Mouse (Mus musculus): ENCODE measurements around the gene Pkdcc. TPM values are rescaled to one million over a fixed set of nuclear protein-coding genes. Genes with fewer than 3 reads are reported as not detected.

The Pkdcc gene
- polyA plus RNA-seq, 1 experiment from 2014 or later = 31.6 TPM

GRCm38 (mm10) chr17:83236202-83236601 lies 21.1 kb downstream of the Pkdcc start:
- 67% methylated on average over 8 of the region's 8 CpGs for WGBS
- Histone ChIP-seq H3K4me3 (ENCODE audit: low read length) (no peak overlapping the region), H3K36me3 (ENCODE audit: insufficient read depth, low read length) (no peaks in the 10 kb centered on the region), H3K9me3 (ENCODE audit: low read length) (no peaks in the 10 kb centered on the region), H3K27me3 (ENCODE audit: insufficient read depth, low read length) (no peaks in the 10 kb centered on the region), H3K9ac (replicated peaks; ENCODE audit: low read length) (no peak overlapping the region), H3K27ac (ENCODE audit: low read length) (no peak overlapping the region), H3K4me2 (replicated peaks; ENCODE audit: low read depth, low read length) (no peak overlapping the region), H3K4me1 (ENCODE audit: insufficient read depth, low read length) (peaks cover 14% of the 10 kb centered on the region)
- no peak for ATAC-seq (ENCODE audit: low FRiP score, low TSS enrichment)

GRCm38 (mm10) chr17:83238123-83239058 lies 23.3 kb downstream of the Pkdcc start:
- no peak overlapping the region for H3K9ac ChIP-seq (replicated peaks; ENCODE audit: low read length)
- H3K4me3 ChIP-seq (ENCODE audit: low read length) = no peak overlapping the region
- H3K36me3 ChIP-seq (ENCODE audit: insufficient read depth, low read length) = no peaks in the 10 kb centered on the region
- no peaks in the 10 kb centered on the region for H3K27me3 ChIP-seq (ENCODE audit: insufficient read depth, low read length)
- ATAC-seq (ENCODE audit: low FRiP score, low TSS enrichment) = peak; percentile 66
- no peak overlapping the region for H3K27ac ChIP-seq (ENCODE audit: low read length)
- H3K4me2 ChIP-seq (replicated peaks; ENCODE audit: low read depth, low read length) = no peak overlapping the region
- 60% methylated on average over 16 of the region's 16 CpGs for WGBS
- peaks cover 14% of the 10 kb centered on the region for H3K4me1 ChIP-seq (ENCODE audit: insufficient read depth, low read length)
- no peaks in the 10 kb centered on the region for H3K9me3 ChIP-seq (ENCODE audit: low read length)

GRCm38 (mm10) chr17:83244502-83244901 lies 29.4 kb downstream of the Pkdcc start:
- H3K9me3 ChIP-seq (ENCODE audit: low read length) = no peaks in the 10 kb centered on the region
- peaks cover 13% of the 10 kb centered on the region; the same call in 1 of the 2 replicates for H3K4me1 ChIP-seq (ENCODE audit: insufficient read depth, low read length)
- WGBS = 78% methylated on average over 1 of the region's 1 CpGs
- H3K9ac ChIP-seq (replicated peaks; ENCODE audit: low read length) = no peak overlapping the region
- no peak overlapping the region for H3K4me2 ChIP-seq (replicated peaks; ENCODE audit: low read depth, low read length)
- H3K36me3 ChIP-seq (ENCODE audit: insufficient read depth, low read length) = no peaks in the 10 kb centered on the region
- no peak overlapping the region for H3K27ac ChIP-seq (ENCODE audit: low read length)
- no peak overlapping the region for H3K4me3 ChIP-seq (ENCODE audit: low read length)
- H3K27me3 ChIP-seq (ENCODE audit: insufficient read depth, low read length) = no peaks in the 10 kb centered on the region
- ATAC-seq (ENCODE audit: low FRiP score, low TSS enrichment) = no peak

- H3K4me2 ChIP-seq (replicated peaks; ENCODE audit: low read depth, low read length) = no peak overlapping the region
- no peaks in the 10 kb centered on the region for H3K27me3 ChIP-seq (ENCODE audit: insufficient read depth, low read length)
- no peaks in the 10 kb centered on the region for H3K9me3 ChIP-seq (ENCODE audit: low read length)
- H3K36me3 ChIP-seq (ENCODE audit: insufficient read depth, low read length) = no peaks in the 10 kb centered on the region
- 66% methylated on average over 3 of the region's 3 CpGs for WGBS
- H3K4me3 ChIP-seq (ENCODE audit: low read length) = no peak overlapping the region
- no peak overlapping the region for H3K27ac ChIP-seq (ENCODE audit: low read length)
- no peak overlapping the region for H3K9ac ChIP-seq (replicated peaks; ENCODE audit: low read length)
- peaks cover 15% of the 10 kb centered on the region for H3K4me1 ChIP-seq (ENCODE audit: insufficient read depth, low read length)
- ATAC-seq (ENCODE audit: low FRiP score, low TSS enrichment) = no peak
These were observed 30.4 kb downstream of the Pkdcc start for GRCm38 (mm10) chr17:83245460-83245859.

- H3K27me3 ChIP-seq (ENCODE audit: insufficient read depth, low read length) = no peaks in the 10 kb centered on the region
- 33% methylated on average over 7 of the region's 7 CpGs for WGBS
- H3K27ac ChIP-seq (ENCODE audit: low read length) = no peak overlapping the region
- H3K9ac ChIP-seq (replicated peaks; ENCODE audit: low read length) = no peak overlapping the region
- H3K4me2 ChIP-seq (replicated peaks; ENCODE audit: low read depth, low read length) = no peak overlapping the region
- no peak for ATAC-seq (ENCODE audit: low FRiP score, low TSS enrichment)
- no peak overlapping the region for H3K4me3 ChIP-seq (ENCODE audit: low read length)
- H3K4me1 ChIP-seq (ENCODE audit: insufficient read depth, low read length) = peaks cover 21% of the 10 kb centered on the region
- H3K36me3 ChIP-seq (ENCODE audit: insufficient read depth, low read length) = no peaks in the 10 kb centered on the region
- H3K9me3 ChIP-seq (ENCODE audit: low read length) = no peaks in the 10 kb centered on the region
These were observed 31.0 kb downstream of the Pkdcc start for GRCm38 (mm10) chr17:83246090-83246489.

GRCm38 (mm10) chr17:83247176-83247575 lies 32.1 kb downstream of the Pkdcc start:
- Histone ChIP-seq H3K9me3 (ENCODE audit: low read length) (no peaks in the 10 kb centered on the region), H3K9ac (replicated peaks; ENCODE audit: low read length) (no peak overlapping the region), H3K27ac (ENCODE audit: low read length) (no peak overlapping the region), H3K27me3 (ENCODE audit: insufficient read depth, low read length) (no peaks in the 10 kb centered on the region), H3K4me3 (ENCODE audit: low read length) (no peak overlapping the region), H3K36me3 (ENCODE audit: insufficient read depth, low read length) (no peaks in the 10 kb centered on the region), H3K4me2 (replicated peaks; ENCODE audit: low read depth, low read length) (no peak overlapping the region), H3K4me1 (ENCODE audit: insufficient read depth, low read length) (peaks cover 28% of the 10 kb centered on the region)
- 42% methylated on average over 4 of the region's 4 CpGs for WGBS
- no peak for ATAC-seq (ENCODE audit: low FRiP score, low TSS enrichment)

- Histone ChIP-seq H3K4me1 (ENCODE audit: insufficient read depth, low read length) (peaks cover 35% of the 10 kb centered on the region), H3K27ac (ENCODE audit: low read length) (no peak overlapping the region), H3K27me3 (ENCODE audit: insufficient read depth, low read length) (no peaks in the 10 kb centered on the region), H3K9ac (replicated peaks; ENCODE audit: low read length) (no peak overlapping the region), H3K36me3 (ENCODE audit: insufficient read depth, low read length) (no peaks in the 10 kb centered on the region), H3K4me2 (replicated peaks; ENCODE audit: low read depth, low read length) (no peak overlapping the region), H3K9me3 (ENCODE audit: low read length) (no peaks in the 10 kb centered on the region), H3K4me3 (ENCODE audit: low read length) (no peak overlapping the region)
- 47% methylated on average over 2 of the region's 2 CpGs for WGBS
- ATAC-seq (ENCODE audit: low FRiP score, low TSS enrichment) = no peak
These were observed 33.4 kb downstream of the Pkdcc start for GRCm38 (mm10) chr17:83248467-83248866.

GRCm38 (mm10) chr17:83250903-83251526 lies 35.9 kb downstream of the Pkdcc start:
- 44% methylated on average over 18 of the region's 18 CpGs for WGBS
- no peaks in the 10 kb centered on the region for H3K27me3 ChIP-seq (ENCODE audit: insufficient read depth, low read length)
- H3K27ac ChIP-seq (ENCODE audit: low read length) = peak overlapping the region; percentile 48; the same call in 1 of the 2 replicates
- H3K4me3 ChIP-seq (ENCODE audit: low read length) = no peak overlapping the region
- no peak overlapping the region for H3K4me2 ChIP-seq (replicated peaks; ENCODE audit: low read depth, low read length)
- H3K9ac ChIP-seq (replicated peaks; ENCODE audit: low read length) = 0 out of 2 replicates have a peak overlapping the region, but pooled peaks have one; percentile 5
- H3K36me3 ChIP-seq (ENCODE audit: insufficient read depth, low read length) = no peaks in the 10 kb centered on the region
- ATAC-seq (ENCODE audit: low FRiP score, low TSS enrichment) = no peak; the same call in 1 of the 2 replicates
- peaks cover 30% of the 10 kb centered on the region for H3K4me1 ChIP-seq (ENCODE audit: insufficient read depth, low read length)
- H3K9me3 ChIP-seq (ENCODE audit: low read length) = no peaks in the 10 kb centered on the region

- no peaks in the 10 kb centered on the region for H3K36me3 ChIP-seq (ENCODE audit: insufficient read depth, low read length)
- no peaks in the 10 kb centered on the region for H3K9me3 ChIP-seq (ENCODE audit: low read length)
- H3K4me2 ChIP-seq (replicated peaks; ENCODE audit: low read depth, low read length) = no peak overlapping the region
- H3K27me3 ChIP-seq (ENCODE audit: insufficient read depth, low read length) = no peaks in the 10 kb centered on the region
- H3K27ac ChIP-seq (ENCODE audit: low read length) = no peak overlapping the region
- WGBS = 20% methylated on average over 12 of the region's 12 CpGs
- no peak overlapping the region for H3K4me3 ChIP-seq (ENCODE audit: low read length)
- H3K4me1 ChIP-seq (ENCODE audit: insufficient read depth, low read length) = peaks cover 22% of the 10 kb centered on the region
- ATAC-seq (ENCODE audit: low FRiP score, low TSS enrichment) = peak; percentile 62; the same call in 1 of the 2 replicates
- H3K9ac ChIP-seq (replicated peaks; ENCODE audit: low read length) = no peak overlapping the region
These were observed 38.1 kb downstream of the Pkdcc start for GRCm38 (mm10) chr17:83253051-83253649.

All from kidney, embryonic 16.5 days (tissue).